Mouse (Mus musculus): ENCODE results near the gene Fam124a.

GRCm38 (mm10) chr14:62552771-62553170, 2.8 kb upstream of the Fam124a start:
- TF ChIP-seq CTCF (IDR thresholded peaks at IDR 0.05; ENCODE audit: low read depth) (no peak), EP300 (IDR thresholded peaks at IDR 0.05; ENCODE audit: low read depth) (no peak)

Data from liver, postnatal 0 days (tissue).